Mouse (Mus musculus): ENCODE results near the gene Crim1. TPM values are rescaled to one million over a fixed set of nuclear protein-coding genes. Genes with fewer than 3 reads are reported as not detected.

Gene Crim1
- total RNA-seq, 2 experiments from 2014 or later = 138 to 153 TPM

- H3K27ac ChIP-seq = 0 out of 2 replicates have a peak overlapping the region, but pooled peaks have one; percentile 15
- no peak overlapping the region for H3K4me3 ChIP-seq
- no peak for DNase-seq (ENCODE audit: low spot score in 2 of 2)
- TF ChIP-seq CTCF (conservative IDR thresholded peaks at IDR 0.05) = no peak
Measured at GRCm38 (mm10) chr17:78268591-78268990, 68.5 kb downstream of the Crim1 start.

- no peak for TF ChIP-seq CTCF (conservative IDR thresholded peaks at IDR 0.05)
- H3K27ac ChIP-seq = 0 out of 2 replicates have a peak overlapping the region, but pooled peaks have one; percentile 15
Measured at GRCm38 (mm10) chr17:78269311-78269710, 69.3 kb downstream of the Crim1 start.

GRCm38 (mm10) chr17:78270019-78270418, 70.0 kb downstream of the Crim1 start:
- TF ChIP-seq CTCF (conservative IDR thresholded peaks at IDR 0.05) = no peak
- 0 out of 2 replicates have a peak overlapping the region, but pooled peaks have one; percentile 15 for H3K27ac ChIP-seq
- DNase-seq (ENCODE audit: low spot score in 2 of 2) = no peak
- no peak overlapping the region for H3K4me3 ChIP-seq

More at GRCm38 (mm10) chr17:78269311-78269710, 69.3 kb downstream of the Crim1 start:
- no peak for DNase-seq (ENCODE audit: low spot score in 2 of 2)
- no peak overlapping the region for H3K4me3 ChIP-seq

GRCm38 (mm10) chr17:78271731-78272130, 71.7 kb downstream of the Crim1 start:
- Histone ChIP-seq H3K27ac (no peak overlapping the region), H3K4me3 (no peak overlapping the region)
- TF ChIP-seq CTCF (conservative IDR thresholded peaks at IDR 0.05) = no peak
- DNase-seq (ENCODE audit: low spot score in 2 of 2) = no peak

GRCm38 (mm10) chr17:78272142-78272541, 72.1 kb downstream of the Crim1 start:
- H3K27ac ChIP-seq = peak overlapping the region; percentile 65; the same call in 1 of the 2 replicates
- no peak for TF ChIP-seq CTCF (conservative IDR thresholded peaks at IDR 0.05)
- no peak for DNase-seq (ENCODE audit: low spot score in 2 of 2)
- H3K4me3 ChIP-seq = no peak overlapping the region

DNA sequence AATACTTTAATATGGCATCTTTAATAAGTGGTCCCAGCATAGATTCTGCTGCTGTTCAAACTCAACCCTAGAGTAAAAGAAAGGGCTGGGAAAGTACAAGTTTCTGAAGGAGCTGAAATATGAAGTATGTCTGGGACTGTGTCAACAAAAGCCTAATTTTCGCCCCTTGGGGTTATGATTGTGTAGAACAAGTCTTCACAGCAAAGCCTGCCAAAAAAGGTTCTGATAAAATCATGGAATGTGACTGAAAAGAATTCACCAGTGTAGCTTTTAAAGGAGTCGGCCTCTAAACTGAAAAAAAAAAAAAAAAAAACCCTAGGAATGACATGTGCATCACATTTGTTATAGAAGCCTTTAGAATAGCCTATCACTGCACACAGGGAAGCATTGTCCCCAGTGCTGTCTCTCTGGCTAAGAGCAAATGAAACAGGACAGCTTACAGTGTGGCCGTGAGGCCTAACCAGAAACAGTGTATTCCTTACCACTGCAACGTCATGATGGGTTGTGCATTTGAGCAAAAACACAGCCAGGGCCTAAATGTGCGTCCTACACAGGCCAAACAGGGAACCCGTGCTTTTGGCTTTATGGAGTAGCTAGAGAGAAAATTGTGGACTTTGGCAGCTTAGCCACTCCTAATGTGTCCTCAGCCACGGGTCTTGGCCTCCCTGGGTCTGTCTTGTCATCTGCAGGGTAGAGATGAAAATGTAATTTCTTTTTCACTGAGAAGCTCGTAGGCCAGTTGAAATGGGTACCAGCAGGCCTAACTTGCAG, 72.8 kb downstream of the Crim1 start:
- DNase-seq (ENCODE audit: low spot score in 2 of 2) = no peak
- Histone ChIP-seq H3K4me3 (no peak overlapping the region), H3K27ac (peak overlapping the region; percentile 65)
- TF ChIP-seq CTCF (conservative IDR thresholded peaks at IDR 0.05) = no peak

DNA sequence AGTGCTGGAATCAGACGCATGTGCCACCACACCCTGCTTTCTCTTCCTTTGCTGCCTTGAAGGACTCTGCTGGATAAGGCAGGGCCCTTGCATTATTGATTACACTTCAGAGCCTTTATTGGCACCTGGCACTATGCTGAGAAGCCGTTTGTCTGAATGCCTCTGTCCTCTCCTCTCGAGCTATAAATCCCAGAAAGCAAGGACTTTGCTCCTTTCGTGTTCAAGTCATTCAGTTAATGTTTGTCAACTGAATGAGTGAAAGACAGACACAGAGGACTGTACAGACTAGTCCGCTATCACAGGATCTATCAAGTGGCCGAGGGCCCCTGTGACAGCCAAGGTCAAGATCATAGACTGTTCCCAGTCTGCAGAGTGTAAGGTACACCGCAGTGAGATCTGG, 73.8 kb downstream of the Crim1 start:
- H3K27ac ChIP-seq = peak overlapping the region; percentile 65
- DNase-seq (ENCODE audit: low spot score in 2 of 2) = no peak
- H3K4me3 ChIP-seq = no peak overlapping the region
- no peak for TF ChIP-seq CTCF (conservative IDR thresholded peaks at IDR 0.05)

DNA sequence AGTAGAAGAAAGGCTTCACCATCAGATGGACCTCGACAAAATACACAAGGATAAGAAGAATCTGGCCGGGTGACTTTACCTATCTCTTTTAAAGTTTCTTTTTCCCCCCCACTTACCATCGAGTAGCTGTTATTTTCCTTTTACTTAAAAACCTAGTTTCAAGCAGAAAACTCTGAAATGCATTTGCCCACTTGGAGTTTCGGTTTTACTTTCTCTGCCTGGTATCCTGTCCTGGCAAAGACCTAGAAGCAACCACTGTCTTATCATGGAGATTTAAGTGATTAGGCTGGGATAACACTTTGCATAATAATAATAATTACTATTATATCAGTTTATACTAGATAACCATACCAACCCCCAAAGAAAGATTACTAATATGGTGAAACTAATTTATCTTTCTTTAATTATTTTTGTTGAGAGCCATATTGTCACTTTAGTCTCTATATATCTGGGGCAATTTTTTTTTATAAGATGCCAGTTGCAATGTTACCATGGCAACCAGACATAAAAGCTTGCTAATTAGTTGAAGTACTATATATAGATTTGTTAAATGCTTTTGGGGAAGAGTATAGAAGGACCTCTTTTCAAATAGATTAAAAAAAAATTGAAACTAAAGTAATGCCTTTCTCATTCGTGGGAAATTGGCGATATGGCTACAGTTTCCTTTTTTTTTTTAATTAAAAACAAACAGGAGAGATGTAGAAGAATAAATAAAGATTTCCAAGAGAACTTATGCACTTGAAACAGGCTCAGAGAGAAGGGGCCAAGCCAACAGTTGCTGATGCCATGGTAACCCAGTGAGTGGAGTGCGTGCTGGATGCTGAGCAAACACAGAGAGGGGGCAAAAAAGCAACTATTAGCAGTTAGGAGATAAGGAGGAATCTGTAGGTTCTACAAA, 74.8 kb downstream of the Crim1 start:
- peak overlapping the region; percentile 65; the same call in 1 of the 2 replicates for H3K27ac ChIP-seq
- no peak overlapping the region for H3K4me3 ChIP-seq
- DNase-seq (ENCODE audit: low spot score in 2 of 2) = peak; percentile 26 to 30
- no peak for TF ChIP-seq CTCF (conservative IDR thresholded peaks at IDR 0.05)

DNA sequence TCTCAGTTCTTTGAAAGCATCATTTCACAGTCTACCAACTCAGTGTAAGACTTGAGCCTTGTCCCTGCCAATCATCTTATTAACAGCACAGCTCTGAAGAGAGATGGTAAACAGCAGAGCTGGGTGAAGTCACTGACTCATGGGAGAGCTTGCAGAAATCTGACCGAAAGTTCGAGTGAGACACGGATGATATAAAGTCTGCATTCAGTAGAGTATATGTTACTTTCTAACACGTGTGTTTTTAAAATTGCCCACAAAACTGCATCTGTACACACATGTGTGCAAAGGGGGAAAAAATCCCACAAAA, 75.4 kb downstream of the Crim1 start:
- Histone ChIP-seq H3K4me3 (no peak overlapping the region), H3K27ac (peak overlapping the region; percentile 65; the same call in 1 of the 2 replicates)
- no peak for TF ChIP-seq CTCF (conservative IDR thresholded peaks at IDR 0.05)
- DNase-seq (ENCODE audit: low spot score in 2 of 2) = no peak

- H3K4me3 ChIP-seq = no peak overlapping the region
- H3K27ac ChIP-seq = peak overlapping the region; percentile 55; the same call in 1 of the 2 replicates
- TF ChIP-seq CTCF (conservative IDR thresholded peaks at IDR 0.05) = no peak
- no peak for DNase-seq (ENCODE audit: low spot score in 2 of 2)
Measured at GRCm38 (mm10) chr17:78279191-78279590, 79.1 kb downstream of the Crim1 start.

GRCm38 (mm10) chr17:78280991-78281712, 81.1 kb downstream of the Crim1 start:
- no peak for DNase-seq (ENCODE audit: low spot score in 2 of 2)
- Histone ChIP-seq H3K4me3 (no peak overlapping the region), H3K27ac (no peak overlapping the region)
- no peak for TF ChIP-seq CTCF (conservative IDR thresholded peaks at IDR 0.05)

DNA sequence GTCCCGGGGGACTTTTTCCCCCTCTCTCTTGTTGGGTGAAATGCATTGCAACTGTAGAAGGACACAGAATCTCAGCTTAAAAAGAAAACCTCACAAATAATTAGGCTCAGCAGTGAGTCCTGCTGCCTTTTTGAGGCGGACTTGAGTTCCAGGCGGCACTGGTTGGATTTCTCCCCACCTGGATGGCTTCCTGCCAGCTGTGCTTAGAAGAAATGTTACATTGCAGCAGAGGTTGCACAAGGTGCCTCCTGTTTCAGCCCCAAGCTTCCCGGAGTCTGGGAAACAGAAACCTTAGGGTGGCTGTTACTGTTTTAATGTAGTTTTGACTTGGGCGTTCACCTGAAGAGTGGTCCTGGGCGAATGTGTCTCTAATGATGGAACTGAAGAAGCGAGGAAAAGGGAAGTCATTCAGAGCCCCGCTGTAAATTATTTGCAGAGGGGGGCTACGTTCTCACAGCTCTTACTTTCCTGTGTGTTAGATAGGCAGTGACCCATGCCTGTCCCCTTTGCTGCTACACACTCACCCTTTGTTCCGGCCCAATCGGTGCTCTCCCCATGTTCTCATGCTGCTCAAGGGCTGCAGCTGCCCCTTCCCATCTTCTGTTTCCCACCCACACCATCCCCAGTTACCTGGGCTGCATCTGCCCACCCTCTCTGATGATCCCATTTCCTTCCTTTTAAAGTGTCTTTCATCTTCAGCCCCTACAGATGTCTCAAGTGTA, 83.4 kb downstream of the Crim1 start:
- Histone ChIP-seq H3K4me3 (no peak overlapping the region), H3K27ac (no peak overlapping the region)
- no peak for TF ChIP-seq CTCF (conservative IDR thresholded peaks at IDR 0.05)
- DNase-seq (ENCODE audit: low spot score in 2 of 2) = no peak

Data from layer of hippocampus, adult 2 months (tissue).